Mouse (Mus musculus) kidney, postnatal 36 days (tissue): ENCODE results near the gene Auts2.

Experiments used
- DNase-seq, 2 experiments: peaks; one replicate each; pipeline ENCODE4 v3.0.0; 2021 to 2022; ENCODE audit warnings: mixed read lengths in 2 of 2

Gene Auts2

GRCm38 (mm10) chr5:131586332-131586700 is 956.8 kb downstream of the Auts2 start:
- DNase-seq = no peak

DNA sequence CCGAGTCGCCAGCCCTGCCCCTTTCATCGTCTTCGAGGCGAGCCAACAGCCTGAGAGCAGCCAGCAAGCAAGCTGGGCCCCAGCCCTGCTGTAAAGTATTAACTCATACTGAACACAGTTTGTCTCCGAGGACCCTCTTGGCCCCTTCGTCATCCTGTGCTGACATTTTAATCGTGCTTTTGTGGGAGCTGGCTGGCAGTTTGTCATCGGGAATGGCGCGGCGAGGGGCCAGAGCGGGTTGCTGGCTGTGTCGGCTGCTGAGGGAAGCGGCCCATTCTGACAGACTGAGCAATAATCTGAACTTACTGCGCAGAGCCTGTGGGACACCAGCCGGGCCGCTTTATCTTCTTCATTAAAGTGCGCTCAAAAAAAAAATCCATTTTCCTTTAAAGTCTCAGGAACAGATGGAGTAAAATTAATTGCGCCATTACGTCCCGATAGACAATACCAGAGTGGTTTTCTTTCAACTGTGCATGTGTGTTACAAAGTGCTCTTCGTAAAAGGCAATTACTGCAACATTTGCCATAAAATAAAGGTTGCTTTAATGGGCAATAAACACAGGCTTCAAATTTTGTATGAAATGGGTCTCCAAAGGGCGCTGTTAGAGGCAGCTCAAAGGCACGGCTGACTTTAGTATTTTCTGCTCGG is 957.3 kb downstream of the Auts2 start:
- no peak for DNase-seq

DNA sequence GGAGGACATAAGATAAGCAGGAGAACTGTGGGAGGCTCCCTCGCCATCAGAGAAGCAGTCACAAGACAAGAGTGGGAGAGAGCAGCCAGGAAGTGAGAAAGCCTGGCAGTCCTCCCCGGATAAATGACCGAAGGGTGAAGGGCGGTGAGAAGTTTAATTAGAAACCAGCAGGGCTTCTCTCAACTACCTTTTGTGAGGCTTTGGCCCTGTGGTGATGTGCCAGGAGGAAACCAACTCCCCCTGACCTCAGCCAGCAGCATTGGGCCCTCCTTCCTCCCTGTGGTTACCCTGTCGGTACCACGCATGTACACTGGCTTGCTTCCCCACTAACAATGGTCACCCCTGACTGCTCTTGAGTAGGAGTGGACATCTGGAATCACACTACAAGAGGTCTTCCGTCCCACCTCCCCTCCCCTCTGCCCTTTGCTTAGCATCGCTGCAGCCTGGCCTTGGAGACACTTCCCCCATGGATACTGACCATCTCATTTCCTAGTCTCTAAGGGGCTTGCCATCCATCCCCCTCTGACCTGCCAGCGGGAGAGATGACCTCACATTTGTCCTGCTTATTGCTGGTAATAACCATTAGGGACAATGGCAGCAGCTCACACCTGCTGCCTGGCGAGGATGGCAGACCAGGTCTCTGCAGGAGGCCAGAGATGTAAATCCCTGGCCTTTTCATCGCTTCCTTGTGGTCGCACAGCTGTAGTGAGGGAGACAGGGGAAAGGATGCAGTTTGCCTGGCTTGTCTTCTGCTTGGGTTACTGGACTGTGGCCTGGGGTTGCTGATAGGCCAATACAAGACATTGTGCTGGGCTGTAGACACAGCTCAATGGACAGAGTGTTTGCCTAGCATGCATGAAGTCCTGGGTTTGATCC is 958.6 kb downstream of the Auts2 start:
- peak; percentile 70 to 82 for DNase-seq

DNA sequence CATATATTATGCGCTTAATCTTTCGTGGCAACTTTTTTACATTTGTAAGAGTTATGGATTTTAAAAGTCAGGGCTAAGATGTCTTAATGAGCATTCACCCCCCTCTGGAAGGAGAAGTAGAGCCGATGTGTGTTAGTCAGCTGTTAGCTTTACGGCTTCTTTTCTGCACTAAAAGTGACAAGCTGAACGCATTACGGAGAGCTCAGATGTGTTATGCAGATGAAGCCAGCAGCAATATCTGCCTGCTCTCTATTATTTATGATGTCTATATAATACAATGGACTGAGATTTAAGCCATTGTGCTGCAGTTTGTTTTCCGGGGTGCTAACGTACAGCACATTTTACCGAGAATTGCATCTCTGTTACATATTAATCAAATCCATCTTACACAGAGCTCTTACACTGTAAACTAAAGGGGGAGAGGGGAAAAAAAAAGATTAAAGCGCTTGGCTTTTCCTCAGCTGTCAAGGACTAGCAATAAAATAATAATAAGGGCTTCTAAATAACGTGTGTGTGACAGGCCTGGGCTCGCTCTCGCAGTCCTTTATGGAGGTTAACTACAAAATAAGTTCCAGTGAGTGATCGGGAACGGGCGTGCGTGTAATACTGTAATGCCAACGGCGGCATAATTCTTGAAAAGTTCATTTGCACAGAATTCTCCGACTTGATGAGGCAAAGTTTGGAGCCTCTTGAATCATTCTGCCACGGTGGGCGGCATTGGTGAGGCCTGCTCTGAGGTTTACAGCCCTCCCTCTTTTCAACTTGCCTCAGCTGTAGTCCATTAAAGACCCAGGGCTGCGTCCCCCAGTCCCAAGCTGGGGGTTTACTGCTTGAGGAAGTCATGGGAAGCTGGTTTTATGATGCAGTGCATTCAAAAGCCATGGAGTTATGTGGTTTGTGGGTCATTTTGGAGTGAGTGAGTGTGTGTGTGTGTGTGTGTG is 961.8 kb downstream of the Auts2 start:
- no peak for DNase-seq

GRCm38 (mm10) chr5:131578737-131579136 is 964.4 kb downstream of the Auts2 start:
- no peak for DNase-seq

GRCm38 (mm10) chr5:131575733-131576265 is 967.3 kb downstream of the Auts2 start:
- no peak for DNase-seq

GRCm38 (mm10) chr5:131575086-131575514 is 968.0 kb downstream of the Auts2 start:
- DNase-seq = no peak

GRCm38 (mm10) chr5:131574469-131575085 is 968.6 kb downstream of the Auts2 start:
- no peak for DNase-seq

- no peak for DNase-seq
These were observed 969.6 kb downstream of the Auts2 start for GRCm38 (mm10) chr5:131573296-131574177.

GRCm38 (mm10) chr5:131566032-131566431 is 977.1 kb downstream of the Auts2 start:
- DNase-seq = no peak

DNA sequence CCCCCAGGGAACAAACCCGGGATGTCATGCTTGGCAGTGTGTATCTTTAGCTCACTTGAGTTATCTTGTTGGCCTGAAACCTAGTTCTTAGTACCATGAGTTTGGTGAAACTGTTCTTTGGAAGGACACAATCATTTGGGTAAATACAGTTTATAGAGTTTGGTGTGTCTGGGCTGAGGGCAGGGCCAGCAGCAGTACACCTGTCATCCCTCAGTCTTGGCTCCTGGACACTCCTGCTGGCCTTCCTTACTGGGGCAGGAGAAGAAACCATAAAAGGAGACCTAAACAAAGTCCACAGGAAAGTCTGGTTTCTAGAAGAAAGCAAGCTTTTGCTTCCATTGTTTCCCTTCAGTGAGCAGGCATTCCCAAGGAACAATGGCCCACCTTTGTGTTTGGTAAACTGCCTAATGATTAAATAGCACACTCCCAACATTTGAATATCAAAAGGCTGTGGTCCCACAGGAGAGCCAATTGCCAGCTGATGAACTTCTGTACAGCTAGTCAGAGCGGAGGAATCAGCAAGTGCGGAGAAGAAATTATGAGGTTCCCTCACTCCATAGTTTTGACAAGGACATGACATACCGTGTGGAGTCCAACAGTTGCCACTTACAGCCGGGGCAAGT is 979.4 kb downstream of the Auts2 start:
- DNase-seq = no peak

DNA sequence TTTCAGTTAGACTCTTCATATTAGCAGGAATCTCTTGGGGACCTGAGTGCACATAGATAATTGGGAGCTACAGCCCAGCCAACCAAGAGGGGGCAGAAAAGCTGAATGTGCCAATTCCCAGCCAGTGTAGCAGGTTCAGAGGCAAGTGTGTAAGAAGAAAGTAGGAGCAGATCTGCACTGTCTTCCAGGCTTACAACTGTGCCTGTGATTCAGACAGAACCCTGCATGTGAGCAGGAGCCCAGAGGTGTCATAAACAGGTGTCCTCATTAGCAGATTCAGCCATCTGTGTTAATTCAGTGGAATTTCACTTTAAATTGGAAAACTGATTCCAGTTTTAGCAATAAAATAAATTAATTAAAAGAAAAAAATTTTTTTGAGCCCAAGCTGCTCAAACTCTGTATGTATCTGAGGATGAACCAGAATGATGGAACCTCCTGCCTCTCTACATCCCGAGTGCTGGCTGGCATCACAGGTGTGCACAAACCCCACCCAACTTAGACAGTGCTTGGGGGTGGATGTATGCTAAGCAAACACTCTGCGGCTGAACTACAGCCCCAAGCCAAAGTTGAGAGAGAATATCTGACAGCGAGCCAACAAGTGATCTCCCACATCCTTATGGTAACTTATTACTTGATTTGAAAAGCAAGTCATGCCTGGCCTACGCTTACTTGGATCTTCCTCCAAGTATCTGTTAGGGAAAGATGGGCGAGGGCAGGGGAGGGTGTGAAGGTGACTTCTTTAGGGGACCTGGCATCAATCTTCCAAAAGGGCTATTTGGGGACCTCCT is 982.2 kb downstream of the Auts2 start:
- peak in 1 of 2 experiments; percentile 33 for DNase-seq

- DNase-seq = no peak
These were observed 984.6 kb downstream of the Auts2 start for GRCm38 (mm10) chr5:131558403-131559174.

GRCm38 (mm10) chr5:131557591-131558385 is 985.4 kb downstream of the Auts2 start:
- peak in 1 of 2 experiments; percentile 10 for DNase-seq

DNA sequence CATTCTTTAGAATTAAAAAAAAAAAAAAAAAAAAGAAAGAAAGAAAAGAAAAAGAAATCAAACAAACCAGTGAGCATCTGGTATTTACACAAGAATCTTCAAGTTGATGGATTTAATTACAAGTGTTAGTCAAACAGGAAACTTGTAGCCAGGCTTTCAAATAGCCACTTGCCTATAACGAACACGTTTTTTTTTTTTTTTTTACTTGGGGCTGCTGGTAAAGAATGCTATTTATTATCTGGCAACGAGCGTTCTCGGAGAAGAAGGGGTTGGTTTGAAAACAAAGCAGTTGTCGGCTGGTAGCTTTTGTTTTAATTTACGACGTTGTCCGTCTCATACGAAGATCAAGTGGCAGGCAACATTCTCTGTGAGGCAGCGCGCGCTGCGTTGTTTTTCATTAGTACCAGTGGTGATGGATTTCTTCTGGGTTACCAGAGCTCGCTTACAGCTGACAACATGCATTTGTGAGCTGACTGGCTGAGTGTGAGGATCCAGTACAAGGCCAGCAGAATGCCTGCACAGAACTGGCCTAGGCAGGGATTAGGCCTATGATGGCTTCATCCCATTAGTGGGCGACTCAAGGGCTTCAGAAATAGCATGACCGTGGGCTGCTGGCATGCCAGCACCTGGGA is 994.1 kb downstream of the Auts2 start:
- no peak for DNase-seq

- no peak for DNase-seq
These were observed 995.2 kb downstream of the Auts2 start for GRCm38 (mm10) chr5:131547926-131548325.

DNA sequence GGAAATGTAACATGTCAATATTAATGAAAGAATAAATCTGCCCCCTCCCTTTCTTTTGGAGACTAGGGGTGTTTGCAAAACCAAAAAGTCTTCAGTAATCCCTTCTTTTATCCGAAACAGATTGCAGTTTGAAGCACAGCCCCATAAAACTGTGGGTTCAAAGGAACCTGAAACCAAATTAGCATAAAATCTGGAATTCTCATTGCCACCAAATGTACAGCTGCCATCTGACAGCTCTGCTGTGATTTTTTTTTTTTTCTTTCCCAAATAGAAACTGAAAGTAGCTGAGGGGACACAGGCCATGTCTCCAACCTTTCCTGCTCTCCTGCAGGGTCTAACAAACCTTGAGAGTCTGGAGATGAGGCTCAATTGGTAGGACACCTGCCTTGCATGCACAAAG is 996.7 kb downstream of the Auts2 start:
- DNase-seq = no peak

GRCm38 (mm10) chr5:131544381-131544780 is 998.8 kb downstream of the Auts2 start:
- DNase-seq = no peak
